Mouse (Mus musculus) CH12.LX (cell line): ENCODE results near the gene Olfr1113. TPM values are rescaled to one million over a fixed set of nuclear protein-coding genes. Genes with fewer than 3 reads are reported as not detected.

Experiments used
- DNase-seq: peaks from one replicate; pipeline ENCODE4 v3.0.0-alpha.2; 2013; ENCODE audit errors: extremely low read depth
- H3K27ac ChIP-seq: 2 replicates; pipeline ENCODE4 v1.5.1; 2012; ENCODE audit warnings: low read depth, mild to moderate bottlenecking, control low read depth, moderate library complexity; ENCODE audit not compliant: insufficient read depth
- H3K27me3 ChIP-seq: replicated peaks from 2 replicates; pipeline ENCODE3; 2012; ENCODE audit warnings: inconsistent platforms
- H3K36me3 ChIP-seq, 2 experiments: replicated peaks in 1 of 2; 2 replicates each; pipeline versions ENCODE3 to v1.6.1; 2012; ENCODE audit warnings: inconsistent platforms in 1 of 2, low read length in 1 of 2, mild to moderate bottlenecking in 1 of 2, mixed read lengths in 1 of 2, moderate library complexity in 1 of 2; ENCODE audit not compliant: control insufficient read depth in 1 of 2, insufficient read depth in 1 of 2
- H3K4me1 ChIP-seq, 2 experiments: 2 replicates each; pipeline ENCODE4 v1.6.1; 2012; ENCODE audit warnings: inconsistent platforms in 1 of 2, moderate library complexity in 1 of 2; ENCODE audit not compliant: insufficient read depth in 2 of 2, control insufficient read depth in 1 of 2
- H3K4me2 ChIP-seq: 2 replicates; pipeline ENCODE4 v1.6.1; 2012; ENCODE audit warnings: low read depth, mild to moderate bottlenecking, control low read depth; ENCODE audit not compliant: poor library complexity, insufficient read depth, severe bottlenecking
- H3K4me3 ChIP-seq, 3 experiments: fragments of 150-350 bp in 1 of 3; sonication (generic) in 1 of 3; replicated peaks in 1 of 3; 2 replicates each; pipeline versions ENCODE3 to v1.5.1; 2011 to 2012; ENCODE audit warnings: low read depth in 2 of 3, low read length in 2 of 3, mild to moderate bottlenecking in 2 of 3, moderate library complexity in 2 of 3, control low read depth in 1 of 3, improper control_type of control experiment in 1 of 3, inconsistent platforms in 1 of 3, mixed read lengths in 1 of 3; ENCODE audit not compliant: poor library complexity in 1 of 3
- H3K79me2 ChIP-seq: replicated peaks from 2 replicates; pipeline ENCODE4 v1.6.1; 2012; ENCODE audit warnings: mild to moderate bottlenecking, moderate library complexity; ENCODE audit not compliant: control insufficient read depth, poor library complexity, insufficient read depth, severe bottlenecking; ENCODE audit errors: extremely low read depth
- H3K9ac ChIP-seq: 2 replicates; pipeline ENCODE4 v1.6.1; 2012; ENCODE audit warnings: low read depth, mild to moderate bottlenecking, control low read depth, moderate library complexity; ENCODE audit not compliant: insufficient read depth
- H3K9me3 ChIP-seq: replicated peaks from 2 replicates; pipeline ENCODE3; 2012; ENCODE audit warnings: low read length, inconsistent platforms, mixed read lengths
- CHD1 ChIP-seq: IDR thresholded peaks from 2 replicates; pipeline ENCODE4 v1.6.1; 2012; ENCODE audit warnings: low read depth, low read length, improper control_type of control experiment, inconsistent platforms
- CTCF ChIP-seq, 2 experiments: IDR thresholded peaks in 1 of 2; conservative IDR thresholded peaks in 1 of 2; 2 replicates each; pipeline ENCODE4 v1.5.1; 2011 to 2012; ENCODE audit warnings: low read depth in 2 of 2, low read length in 2 of 2, improper control_type of control experiment in 1 of 2, inconsistent platforms in 1 of 2, mild to moderate bottlenecking in 1 of 2, moderate library complexity in 1 of 2
- IRF4 ChIP-seq: IDR thresholded peaks from 2 replicates; pipeline ENCODE4 v1.6.1; 2014; ENCODE audit warnings: low read depth, mild to moderate bottlenecking, inconsistent platforms, low read length, improper control_type of control experiment
- JUN ChIP-seq: IDR thresholded peaks from 2 replicates; pipeline ENCODE4 v1.6.1; 2011; ENCODE audit warnings: low read depth, mild to moderate bottlenecking, low read length, improper control_type of control experiment, moderate library complexity; ENCODE audit not compliant: insufficient read depth
- MAFK ChIP-seq: IDR thresholded peaks from 2 replicates; pipeline ENCODE4 v1.6.1; 2011; ENCODE audit warnings: low read length, improper control_type of control experiment; ENCODE audit not compliant: insufficient replicate concordance
- MAZ ChIP-seq: IDR thresholded peaks from 2 replicates; pipeline ENCODE4 v1.6.1; 2012; ENCODE audit warnings: low read depth, mild to moderate bottlenecking, inconsistent platforms, low read length, improper control_type of control experiment, moderate library complexity
- PAX5 ChIP-seq: IDR thresholded peaks from 2 replicates; pipeline ENCODE4 v1.6.1; 2012; ENCODE audit warnings: low read length, inconsistent platforms, mixed read lengths
- TCF12 ChIP-seq: IDR thresholded peaks from 2 replicates; pipeline ENCODE4 v1.6.1; 2014; ENCODE audit warnings: low read depth, mild to moderate bottlenecking, inconsistent platforms, low read length, improper control_type of control experiment
- UBTF ChIP-seq: IDR thresholded peaks from 2 replicates; pipeline ENCODE4 v1.6.1; 2012; ENCODE audit warnings: low read depth, mild to moderate bottlenecking, inconsistent platforms, low read length, improper control_type of control experiment, moderate library complexity
- ZMIZ1 ChIP-seq: IDR thresholded peaks from 2 replicates; pipeline ENCODE4 v1.6.1; 2012; ENCODE audit warnings: low read depth, mild to moderate bottlenecking, inconsistent platforms, low read length, improper control_type of control experiment
- dilution Hi-C: fragments of 300-500 bp; cut with MboI; formaldehyde crosslinking; loops from 2 replicates; pipeline ENCODE4 v1.14.3; 2020; ENCODE audit warnings: low sequenced_read_pairs; ENCODE audit not compliant: extremely low pct_unique_long_range_greater_than_20kb, extremely low pct_ligation_motif_present
- in situ Hi-C: fragments of 300-500 bp; cut with MboI; formaldehyde crosslinking; loops from 3 replicates; pipeline ENCODE4 v1.14.3; 2019; ENCODE audit warnings: low sequenced_read_pairs, low pct_ligation_motif_present, low pct_unique_long_range_greater_than_20kb, mixed read lengths
- polyA plus RNA-seq: library from polyadenylated mRNA; unstranded; fragments of >175 nt; gene quantifications from 2 replicates; pipeline ENCODE4 v1.2.1, GENCODE M21; 2012; ENCODE audit warnings: low read depth; ENCODE audit not compliant: insufficient read length
- total RNA-seq, 2 experiments: library from RNA; depleted of rRNA; stranded (reverse); fragments of 300-350 nt in 1 of 2; fragments of >200 nt in 1 of 2; gene quantifications; 2 replicates each; pipeline ENCODE4 v1.2.3; 2012 to 2014

Olfr1113 gene
- total and polyA plus RNA-seq, 3 experiments = not detected

- Histone ChIP-seq H3K9me3 (peaks cover 8% of the 10 kb centered on the region), H3K27ac (no peak within 1 kb of the TSS), H3K36me3 (no peaks in the 10 kb centered on the region), H3K27me3 (no peaks in the 10 kb centered on the region), H3K79me2 (no peaks in the 10 kb centered on the region), H3K9ac (no peak within 1 kb of the TSS), H3K4me2 (no peak within 1 kb of the TSS), H3K4me3 (no peak within 1 kb of the TSS), H3K4me1 (no peaks in the 10 kb centered on the region)
- in situ Hi-C loops = no loop called here
- dilution Hi-C loops = no loop called here
- DNase-seq = no peak
- TF ChIP-seq CTCF (conservative IDR thresholded peaks at IDR 0.05 in 1 of 2, IDR thresholded peaks at IDR 0.05 in 1 of 2; ENCODE audit: low read depth in 2 of 2, low read length in 2 of 2) = no peak
- TF ChIP-seq MAZ = no peak
- TF ChIP-seq MAFK = no peak
- TF ChIP-seq ZMIZ1 = no peak
Measured at GRCm38 (mm10) chr2:87187498-87187897, 21.3 kb upstream of the Olfr1113 start, which contains the start of gene Olfr1112. Gene Olfr1112, plus strand, starts transcription at chr2:87187798.

GRCm38 (mm10) chr2:87247713-87248112 is 38.9 kb downstream of the Olfr1113 start, which contains the start of gene Olfr1115:
Gene Olfr1115, plus strand, starts transcription at chr2:87248013.
- dilution Hi-C loops = no loop called here
- Histone ChIP-seq H3K4me2 (no peak within 1 kb of the TSS), H3K9ac (no peak within 1 kb of the TSS), H3K4me3 (no peak within 1 kb of the TSS), H3K36me3 (no peaks in the 10 kb centered on the region), H3K27me3 (no peaks in the 10 kb centered on the region), H3K27ac (no peak within 1 kb of the TSS), H3K9me3 (peaks cover 9% of the 10 kb centered on the region), H3K4me1 (no peaks in the 10 kb centered on the region), H3K79me2 (no peaks in the 10 kb centered on the region)
- in situ Hi-C loops = no loop called here
- no peak for TF ChIP-seq JUN
- TF ChIP-seq CHD1 = no peak
- no peak for TF ChIP-seq PAX5
- no peak for TF ChIP-seq TCF12
- TF ChIP-seq IRF4 = no peak
- TF ChIP-seq UBTF = no peak
- no peak for DNase-seq

Other genes with a start within 250 kb of the Olfr1113 start
Only the 20 nearest of the 22 such genes appear.
- not detected in 2 replicates for gene Olfr1100, start 229.0 kb upstream of the Olfr1113 start, total RNA-seq (2012; rRNA removed)
- gene Olfr1100, start 229.0 kb upstream of the Olfr1113 start, total RNA-seq (2014; rRNA removed) = not detected in 2 replicates
- not detected in 2 replicates for gene Olfr1100, start 229.0 kb upstream of the Olfr1113 start, polyA plus RNA-seq
- not detected in 2 replicates for gene Olfr1101, start 217.7 kb upstream of the Olfr1113 start, total RNA-seq (2012; rRNA removed)
- gene Olfr1101, start 217.7 kb upstream of the Olfr1113 start, total RNA-seq (2014; rRNA removed) = not detected in 2 replicates
- gene Olfr1101, start 217.7 kb upstream of the Olfr1113 start, polyA plus RNA-seq = not detected in 2 replicates
- not detected in 2 replicates for gene Olfr1102, start 210.6 kb upstream of the Olfr1113 start, total RNA-seq (2012; rRNA removed)
- not detected in 2 replicates for gene Olfr1102, start 210.6 kb upstream of the Olfr1113 start, total RNA-seq (2014; rRNA removed)
- gene Olfr1102, start 210.6 kb upstream of the Olfr1113 start, polyA plus RNA-seq = not detected in 2 replicates
- not detected in 2 replicates for gene Olfr1104, start 181.9 kb upstream of the Olfr1113 start, total RNA-seq (2012; rRNA removed)
- not detected in 2 replicates for gene Olfr1104, start 181.9 kb upstream of the Olfr1113 start, total RNA-seq (2014; rRNA removed)
- not detected in 2 replicates for gene Olfr1104, start 181.9 kb upstream of the Olfr1113 start, polyA plus RNA-seq
- not detected in 2 replicates for gene Olfr1105, start 172.4 kb upstream of the Olfr1113 start, total RNA-seq (2012; rRNA removed)
- gene Olfr1105, start 172.4 kb upstream of the Olfr1113 start, total RNA-seq (2014; rRNA removed) = not detected in 2 replicates
- gene Olfr1105, start 172.4 kb upstream of the Olfr1113 start, polyA plus RNA-seq = not detected in 2 replicates
- not detected in 2 replicates for gene Olfr1106, start 156.7 kb upstream of the Olfr1113 start, total RNA-seq (2012; rRNA removed)
- gene Olfr1106, start 156.7 kb upstream of the Olfr1113 start, total RNA-seq (2014; rRNA removed) = not detected in 2 replicates
- gene Olfr1106, start 156.7 kb upstream of the Olfr1113 start, polyA plus RNA-seq = not detected in 2 replicates
- not detected in 2 replicates for gene Olfr1107, start 133.2 kb upstream of the Olfr1113 start, total RNA-seq (2012; rRNA removed)
- gene Olfr1107, start 133.2 kb upstream of the Olfr1113 start, total RNA-seq (2014; rRNA removed) = not detected in 2 replicates
- not detected in 2 replicates for gene Olfr1107, start 133.2 kb upstream of the Olfr1113 start, polyA plus RNA-seq
- not detected in 2 replicates for gene Olfr1109, start 113.0 kb upstream of the Olfr1113 start, total RNA-seq (2012; rRNA removed)
- not detected in 2 replicates for gene Olfr1109, start 113.0 kb upstream of the Olfr1113 start, total RNA-seq (2014; rRNA removed)
- not detected in 2 replicates for gene Olfr1109, start 113.0 kb upstream of the Olfr1113 start, polyA plus RNA-seq
- not detected in 2 replicates for gene Olfr259, start 94.4 kb upstream of the Olfr1113 start, total RNA-seq (2012; rRNA removed)
- not detected in 2 replicates for gene Olfr259, start 94.4 kb upstream of the Olfr1113 start, total RNA-seq (2014; rRNA removed)
- not detected in 2 replicates for gene Olfr259, start 94.4 kb upstream of the Olfr1113 start, polyA plus RNA-seq
- not detected in 2 replicates for gene Olfr1110, start 68.7 kb upstream of the Olfr1113 start, total RNA-seq (2012; rRNA removed)
- gene Olfr1110, start 68.7 kb upstream of the Olfr1113 start, total RNA-seq (2014; rRNA removed) = not detected in 2 replicates
- not detected in 2 replicates for gene Olfr1110, start 68.7 kb upstream of the Olfr1113 start, polyA plus RNA-seq
- gene Olfr1111, start 56.3 kb upstream of the Olfr1113 start, total RNA-seq (2012; rRNA removed) = not detected in 2 replicates
- gene Olfr1111, start 56.3 kb upstream of the Olfr1113 start, total RNA-seq (2014; rRNA removed) = not detected in 2 replicates
- gene Olfr1111, start 56.3 kb upstream of the Olfr1113 start, polyA plus RNA-seq = not detected in 2 replicates
- not detected in 2 replicates for gene Olfr1112, start 21.2 kb upstream of the Olfr1113 start, total RNA-seq (2012; rRNA removed)
- not detected in 2 replicates for gene Olfr1112, start 21.2 kb upstream of the Olfr1113 start, total RNA-seq (2014; rRNA removed)
- not detected in 2 replicates for gene Olfr1112, start 21.2 kb upstream of the Olfr1113 start, polyA plus RNA-seq
- not detected in 2 replicates for gene Olfr1115, start 39.0 kb downstream of the Olfr1113 start, total RNA-seq (2012; rRNA removed)
- not detected in 2 replicates for gene Olfr1115, start 39.0 kb downstream of the Olfr1113 start, total RNA-seq (2014; rRNA removed)
- gene Olfr1115, start 39.0 kb downstream of the Olfr1113 start, polyA plus RNA-seq = not detected in 2 replicates
- gene Olfr1116, start 58.6 kb downstream of the Olfr1113 start, total RNA-seq (2012; rRNA removed) = not detected in 2 replicates
- not detected in 2 replicates for gene Olfr1116, start 58.6 kb downstream of the Olfr1113 start, total RNA-seq (2014; rRNA removed)
- not detected in 2 replicates for gene Olfr1116, start 58.6 kb downstream of the Olfr1113 start, polyA plus RNA-seq
- not detected in 2 replicates for gene Olfr1118, start 98.6 kb downstream of the Olfr1113 start, total RNA-seq (2012; rRNA removed)
- gene Olfr1118, start 98.6 kb downstream of the Olfr1113 start, total RNA-seq (2014; rRNA removed) = not detected in 2 replicates
- not detected in 2 replicates for gene Olfr1118, start 98.6 kb downstream of the Olfr1113 start, polyA plus RNA-seq
- gene Olfr1120, start 145.8 kb downstream of the Olfr1113 start, total RNA-seq (2012; rRNA removed) = not detected in 2 replicates
- not detected in 2 replicates for gene Olfr1120, start 145.8 kb downstream of the Olfr1113 start, total RNA-seq (2014; rRNA removed)
- not detected in 2 replicates for gene Olfr1120, start 145.8 kb downstream of the Olfr1113 start, polyA plus RNA-seq
- gene Olfr1121, start 160.9 kb downstream of the Olfr1113 start, total RNA-seq (2012; rRNA removed) = not detected in 2 replicates
- gene Olfr1121, start 160.9 kb downstream of the Olfr1113 start, total RNA-seq (2014; rRNA removed) = not detected in 2 replicates
- not detected in 2 replicates for gene Olfr1121, start 160.9 kb downstream of the Olfr1113 start, polyA plus RNA-seq
- gene Olfr1122, start 176.9 kb downstream of the Olfr1113 start, total RNA-seq (2012; rRNA removed) = not detected in 2 replicates
- gene Olfr1122, start 176.9 kb downstream of the Olfr1113 start, total RNA-seq (2014; rRNA removed) = not detected in 2 replicates
- not detected in 2 replicates for gene Olfr1122, start 176.9 kb downstream of the Olfr1113 start, polyA plus RNA-seq
- gene Olfr1123, start 207.7 kb downstream of the Olfr1113 start, total RNA-seq (2012; rRNA removed) = not detected in 2 replicates
- gene Olfr1123, start 207.7 kb downstream of the Olfr1113 start, total RNA-seq (2014; rRNA removed) = not detected in 2 replicates
- gene Olfr1123, start 207.7 kb downstream of the Olfr1113 start, polyA plus RNA-seq = not detected in 2 replicates
- not detected in 2 replicates for gene Olfr1124, start 221.3 kb downstream of the Olfr1113 start, total RNA-seq (2012; rRNA removed)
- not detected in 2 replicates for gene Olfr1124, start 221.3 kb downstream of the Olfr1113 start, total RNA-seq (2014; rRNA removed)
- not detected in 2 replicates for gene Olfr1124, start 221.3 kb downstream of the Olfr1113 start, polyA plus RNA-seq